Mouse (Mus musculus): ENCODE measurements at regions not wholly inside any gene's neighbourhood (a gene's known extent, or its start where the extent isn't known, plus 50 kb on each side); places are given as distances from the start of the nearest gene placed in this dataset.

DNA sequence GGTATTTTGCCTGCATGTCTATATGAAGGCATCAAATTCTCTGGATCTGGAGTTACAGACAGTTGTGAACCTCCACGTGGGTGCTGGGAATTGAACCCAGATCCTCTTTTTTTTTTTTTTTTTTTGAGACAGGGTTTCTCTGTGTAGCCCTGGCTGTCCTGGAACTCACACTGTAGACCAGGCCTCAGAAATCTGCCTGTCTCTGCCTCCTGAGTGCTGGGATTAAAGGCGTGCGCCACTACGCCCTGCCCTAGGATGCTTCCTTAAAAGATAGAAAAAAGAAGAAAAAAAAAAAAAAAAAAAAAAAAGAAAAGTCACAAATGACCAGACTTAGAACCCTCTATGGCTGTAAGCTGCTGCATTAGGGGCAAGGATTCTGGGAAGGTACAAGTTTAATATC lies 111.6 kb downstream of the Sox2 start:
- Histone ChIP-seq H3K27ac (ENCODE audit: insufficient read depth, low read depth, low read length) (no peak overlapping the region), H3K4me1 (ENCODE audit: control insufficient read depth, insufficient read depth, insufficient read length, low read length) (no peaks in the 10 kb centered on the region), H3K36me3 (ENCODE audit: control insufficient read depth, insufficient read depth, low read length) (no peaks in the 10 kb centered on the region), H3K4me3 (ENCODE audit: low read depth, low read length) (no peak overlapping the region), H3K27me3 (ENCODE audit: control insufficient read depth, insufficient read depth, low read length) (no peaks in the 10 kb centered on the region)
- TF ChIP-seq POLR2A (IDR thresholded peaks at IDR 0.05; ENCODE audit: low read depth, low read length), result no peak
- no peak for TF ChIP-seq CTCF (IDR thresholded peaks at IDR 0.05; ENCODE audit: extremely low read depth, insufficient read length, insufficient replicate concordance, low read depth, low read length)
- WGBS, result 86% methylated on average over 4 of the region's 4 CpGs

DNA sequence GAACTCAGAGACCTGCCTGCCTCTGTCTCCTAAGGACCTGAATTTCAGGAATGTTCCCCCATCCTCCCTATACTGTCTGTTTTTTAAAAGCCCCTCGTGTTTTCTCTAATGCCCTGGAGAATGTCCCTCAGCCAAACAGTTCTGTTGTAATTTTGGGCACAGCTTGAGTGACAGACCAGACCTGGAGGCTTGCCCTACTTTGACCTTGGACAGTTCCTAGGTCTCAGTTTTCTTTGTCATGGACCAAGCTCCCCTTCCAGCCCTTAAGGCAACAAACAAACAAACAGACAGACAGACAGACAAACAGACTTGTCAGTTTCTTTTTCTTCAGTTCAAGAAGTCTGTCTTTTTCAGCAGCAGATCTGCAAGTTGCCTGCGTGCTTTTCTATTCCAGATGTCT lies 114.4 kb downstream of the Sox2 start:
- Histone ChIP-seq H3K27me3 (ENCODE audit: control insufficient read depth, insufficient read depth, low read length) (no peaks in the 10 kb centered on the region), H3K4me1 (ENCODE audit: control insufficient read depth, insufficient read depth, insufficient read length, low read length) (no peaks in the 10 kb centered on the region), H3K4me3 (ENCODE audit: low read depth, low read length) (no peak overlapping the region), H3K36me3 (ENCODE audit: control insufficient read depth, insufficient read depth, low read length) (no peaks in the 10 kb centered on the region), H3K27ac (ENCODE audit: insufficient read depth, low read depth, low read length) (no peak overlapping the region)
- 64% methylated on average over 2 of the region's 2 CpGs for WGBS
- no peak for TF ChIP-seq POLR2A (IDR thresholded peaks at IDR 0.05; ENCODE audit: low read depth, low read length)
- no peak for TF ChIP-seq CTCF (IDR thresholded peaks at IDR 0.05; ENCODE audit: extremely low read depth, insufficient read length, insufficient replicate concordance, low read depth, low read length)

DNA sequence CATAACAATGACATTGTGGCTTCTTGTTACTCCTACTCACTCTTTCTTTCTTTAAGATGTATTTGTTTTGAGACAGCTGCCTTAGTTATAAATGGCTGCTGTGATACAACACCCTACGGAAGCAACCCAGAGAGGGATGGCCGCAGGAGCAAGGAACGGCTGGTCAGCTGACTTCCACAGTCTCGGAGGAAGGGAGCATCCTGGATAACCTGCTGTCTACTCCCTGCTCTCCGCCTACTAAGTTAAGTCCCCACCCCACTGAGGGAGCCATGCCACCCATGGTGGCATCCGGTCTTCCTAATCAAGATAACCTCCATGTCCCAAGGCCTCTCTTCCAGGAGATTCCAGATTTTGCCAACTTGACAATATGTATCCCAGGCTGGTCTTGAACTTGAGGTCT lies 114.9 kb downstream of the Sox2 start:
- H3K4me1 ChIP-seq (ENCODE audit: control insufficient read depth, insufficient read depth, insufficient read length, low read length), result no peaks in the 10 kb centered on the region
- TF ChIP-seq POLR2A (IDR thresholded peaks at IDR 0.05; ENCODE audit: low read depth, low read length) (no peak), CTCF (IDR thresholded peaks at IDR 0.05; ENCODE audit: extremely low read depth, insufficient read length, insufficient replicate concordance, low read depth, low read length) (no peak)
- 76% methylated on average over 6 of the region's 6 CpGs for WGBS
- no peak overlapping the region for H3K4me3 ChIP-seq (ENCODE audit: low read depth, low read length)
- no peaks in the 10 kb centered on the region for H3K36me3 ChIP-seq (ENCODE audit: control insufficient read depth, insufficient read depth, low read length)
- H3K27ac ChIP-seq (ENCODE audit: insufficient read depth, low read depth, low read length), result no peak overlapping the region
- no peaks in the 10 kb centered on the region for H3K27me3 ChIP-seq (ENCODE audit: control insufficient read depth, insufficient read depth, low read length)

DNA sequence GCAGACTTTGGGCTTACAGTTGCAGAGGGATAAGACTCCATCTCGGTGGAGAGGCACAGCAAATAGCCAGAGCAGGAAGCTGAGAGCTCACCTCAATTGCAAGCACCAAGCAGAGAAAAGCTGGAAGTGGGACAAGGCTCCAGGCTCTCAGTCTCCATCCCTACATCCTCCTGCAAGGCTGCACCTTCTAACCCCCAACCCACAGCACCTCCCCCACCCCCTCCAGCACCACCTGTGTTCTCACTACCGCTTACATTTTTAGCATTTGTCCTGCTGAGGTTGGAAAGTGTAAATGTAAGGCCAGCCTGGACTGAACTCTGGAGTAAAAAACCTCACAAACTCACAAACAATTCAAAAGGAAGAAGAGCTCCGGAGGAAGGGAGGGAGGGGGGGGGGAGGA lies 119.6 kb downstream of the Sox2 start:
- no peak for TF ChIP-seq POLR2A (IDR thresholded peaks at IDR 0.05; ENCODE audit: low read depth, low read length)
- TF ChIP-seq CTCF (IDR thresholded peaks at IDR 0.05; ENCODE audit: extremely low read depth, insufficient read length, insufficient replicate concordance, low read depth, low read length), result no peak
- Histone ChIP-seq H3K4me3 (ENCODE audit: low read depth, low read length) (no peak overlapping the region), H3K27ac (ENCODE audit: insufficient read depth, low read depth, low read length) (no peak overlapping the region), H3K36me3 (ENCODE audit: control insufficient read depth, insufficient read depth, low read length) (no peaks in the 10 kb centered on the region), H3K27me3 (ENCODE audit: control insufficient read depth, insufficient read depth, low read length) (no peaks in the 10 kb centered on the region), H3K4me1 (ENCODE audit: control insufficient read depth, insufficient read depth, insufficient read length, low read length) (no peaks in the 10 kb centered on the region)
- WGBS, result 30% methylated on average over 3 of the region's 3 CpGs

DNA sequence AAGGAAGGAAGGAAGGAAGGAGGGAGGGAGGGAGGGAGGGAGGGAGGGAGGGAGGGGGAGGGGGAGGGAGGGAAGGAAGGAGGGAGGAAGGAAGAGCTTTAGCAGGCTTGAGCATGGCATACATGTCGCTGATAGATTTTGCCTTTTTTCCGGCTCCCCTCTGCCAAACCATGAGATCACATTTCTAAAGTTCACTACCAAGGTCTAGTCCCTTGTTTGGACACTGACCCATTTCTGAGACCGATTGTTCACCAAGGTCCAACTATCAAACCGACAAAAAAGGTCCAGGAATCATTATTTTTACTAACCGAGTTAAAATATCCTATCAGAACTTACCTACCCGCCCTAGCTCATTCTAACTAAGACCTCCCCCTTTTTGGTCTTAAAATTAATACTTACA lies 120.1 kb downstream of the Sox2 start:
- H3K27me3 ChIP-seq (ENCODE audit: control insufficient read depth, insufficient read depth, low read length), result no peaks in the 10 kb centered on the region
- no peaks in the 10 kb centered on the region for H3K4me1 ChIP-seq (ENCODE audit: control insufficient read depth, insufficient read depth, insufficient read length, low read length)
- 73% methylated on average over 6 of the region's 6 CpGs for WGBS
- no peak overlapping the region for H3K27ac ChIP-seq (ENCODE audit: insufficient read depth, low read depth, low read length)
- TF ChIP-seq CTCF (IDR thresholded peaks at IDR 0.05; ENCODE audit: extremely low read depth, insufficient read length, insufficient replicate concordance, low read depth, low read length), result no peak
- no peak for TF ChIP-seq POLR2A (IDR thresholded peaks at IDR 0.05; ENCODE audit: low read depth, low read length)
- H3K36me3 ChIP-seq (ENCODE audit: control insufficient read depth, insufficient read depth, low read length), result no peaks in the 10 kb centered on the region
- no peak overlapping the region for H3K4me3 ChIP-seq (ENCODE audit: low read depth, low read length)

DNA sequence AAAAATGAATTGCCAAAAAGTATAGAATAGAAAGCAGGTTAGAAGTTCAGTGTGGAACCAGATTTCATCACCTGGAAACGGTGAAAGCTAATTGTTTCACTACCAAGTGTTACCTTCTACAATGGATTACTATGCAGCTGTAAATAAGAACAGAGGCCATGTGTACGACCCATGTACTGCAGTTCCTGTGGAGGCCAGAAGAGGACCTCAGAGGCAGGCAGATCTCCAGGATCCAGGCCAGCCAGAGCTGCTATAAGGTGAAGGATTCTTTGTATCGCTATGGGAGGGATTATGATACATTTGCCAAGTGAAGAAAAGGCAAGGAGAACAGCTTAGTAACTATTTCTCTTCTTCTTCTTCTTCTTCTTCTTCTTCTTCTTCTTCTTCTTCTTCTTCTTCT lies 121.8 kb downstream of the Sox2 start:
- Histone ChIP-seq H3K36me3 (ENCODE audit: control insufficient read depth, insufficient read depth, low read length) (no peaks in the 10 kb centered on the region), H3K4me1 (ENCODE audit: control insufficient read depth, insufficient read depth, insufficient read length, low read length) (no peaks in the 10 kb centered on the region), H3K4me3 (ENCODE audit: low read depth, low read length) (no peak overlapping the region), H3K27me3 (ENCODE audit: control insufficient read depth, insufficient read depth, low read length) (no peaks in the 10 kb centered on the region), H3K27ac (ENCODE audit: insufficient read depth, low read depth, low read length) (no peak overlapping the region)
- no peak for TF ChIP-seq CTCF (IDR thresholded peaks at IDR 0.05; ENCODE audit: extremely low read depth, insufficient read length, insufficient replicate concordance, low read depth, low read length)
- 80% methylated on average over 3 of the region's 3 CpGs for WGBS

DNA sequence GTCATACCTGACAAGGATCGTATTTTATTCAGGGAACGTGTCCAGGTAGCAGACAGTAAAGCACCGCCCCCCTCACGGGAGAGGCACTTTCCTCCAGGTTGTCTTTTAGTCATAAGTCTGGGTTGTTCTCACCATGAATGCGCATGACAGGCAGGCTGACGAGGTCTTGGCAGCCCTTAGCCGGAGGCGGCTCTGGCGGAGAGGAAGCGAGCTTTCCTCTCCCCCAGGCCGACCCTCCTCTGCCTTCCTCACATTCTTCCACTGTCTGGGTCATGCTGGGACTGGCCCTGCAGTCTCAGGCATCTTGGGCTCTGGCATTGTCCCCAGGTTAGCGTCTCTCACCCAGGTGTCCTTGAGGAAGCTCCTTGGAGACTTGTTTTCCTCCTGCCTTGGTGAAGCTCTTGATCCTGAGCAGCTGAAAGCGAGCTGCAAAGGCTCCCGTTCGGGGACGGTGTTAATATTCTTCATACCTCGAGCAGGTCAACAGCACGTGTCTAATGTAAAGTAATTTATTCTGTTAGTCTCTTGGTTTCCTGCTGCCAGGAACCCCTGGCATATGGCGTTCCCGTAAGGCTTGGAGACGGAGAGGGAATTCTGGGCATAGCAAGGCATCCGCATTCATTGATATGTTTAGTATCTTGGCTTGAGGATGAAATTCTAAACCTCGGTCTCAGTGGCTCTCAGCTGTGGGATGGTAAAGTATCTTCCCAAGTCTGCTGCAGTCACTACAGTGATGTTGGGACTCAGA lies 123.6 kb downstream of the Sox2 start:
- no peak overlapping the region for H3K27ac ChIP-seq (ENCODE audit: insufficient read depth, low read depth, low read length)
- no peak overlapping the region for H3K4me3 ChIP-seq (ENCODE audit: low read depth, low read length)
- no peaks in the 10 kb centered on the region for H3K27me3 ChIP-seq (ENCODE audit: control insufficient read depth, insufficient read depth, low read length)
- H3K36me3 ChIP-seq (ENCODE audit: control insufficient read depth, insufficient read depth, low read length), result no peaks in the 10 kb centered on the region
- WGBS, result 31% methylated on average over 23 of the region's 23 CpGs
- TF ChIP-seq CTCF (IDR thresholded peaks at IDR 0.05; ENCODE audit: extremely low read depth, insufficient read length, insufficient replicate concordance, low read depth, low read length) (no peak), POLR2A (IDR thresholded peaks at IDR 0.05; ENCODE audit: low read depth, low read length) (no peak)
- no peaks in the 10 kb centered on the region for H3K4me1 ChIP-seq (ENCODE audit: control insufficient read depth, insufficient read depth, insufficient read length, low read length)

Data from small intestine, adult 2 months (tissue).